Mouse (Mus musculus) intestine, embryonic 14.5 days (tissue): Measurements from ENCODE around the gene Gm17364. TPM values are rescaled to one million over a fixed set of nuclear protein-coding genes. Genes with fewer than 3 reads are reported as not detected.
A peak's percentile ranks its signal among the peaks of the same experiment; 100 is the strongest.

ENCODE experiments used
- ATAC-seq: fragments of 200-750 bp; cut with Nextera tagmentation; replicated peaks from 2 replicates; pipeline ENCODE4 v1.8.0; 2017; ENCODE audit warnings: low read depth, moderate number of reproducible peaks, moderate TSS enrichment, moderate library complexity; ENCODE audit not compliant: low FRiP score, low TSS enrichment
- DNase-seq: peaks from one replicate; pipeline ENCODE4 v3.0.0-alpha.2; 2018; ENCODE audit warnings: low spot score
- H3K27ac ChIP-seq: fragments of 300-500 bp; sonication (generic); 2 replicates; pipeline ENCODE4 v1.5.1; 2014; ENCODE audit warnings: low read depth, mild to moderate bottlenecking, control low read depth
- H3K27me3 ChIP-seq: fragments of 300-500 bp; sonication (generic); replicated peaks from 2 replicates; pipeline ENCODE4 v1.6.1; 2014; ENCODE audit warnings: low read length, control low read depth; ENCODE audit not compliant: control insufficient read depth, insufficient read depth
- H3K36me3 ChIP-seq: fragments of 300-500 bp; sonication (generic); 2 replicates; pipeline ENCODE4 v1.6.1; 2014; ENCODE audit warnings: low read length, control low read depth; ENCODE audit not compliant: control insufficient read depth, insufficient read depth
- H3K4me1 ChIP-seq: fragments of 300-500 bp; sonication (generic); replicated peaks from 2 replicates; pipeline ENCODE4 v1.6.1; 2014; ENCODE audit warnings: low read length, control low read depth, mixed read lengths; ENCODE audit not compliant: control insufficient read depth, insufficient read depth
- H3K4me2 ChIP-seq: fragments of 300-500 bp; sonication (generic); 2 replicates; pipeline ENCODE4 v1.6.1; 2014; ENCODE audit warnings: low read length
- H3K4me3 ChIP-seq: fragments of 300-500 bp; sonication (generic); 2 replicates; pipeline ENCODE4 v1.5.1; 2014; ENCODE audit warnings: low read depth, low read length, control low read depth, mixed read lengths
- H3K9ac ChIP-seq: fragments of 300-500 bp; sonication (generic); 2 replicates; pipeline ENCODE4 v1.6.1; 2014; ENCODE audit warnings: mild to moderate bottlenecking, low read length
- H3K9me3 ChIP-seq: fragments of 300-500 bp; sonication (generic); 2 replicates; pipeline ENCODE4 v1.6.1; 2016; ENCODE audit warnings: low read length, control low read depth; ENCODE audit not compliant: control insufficient read depth
- WGBS: fragments of 180-500 bp; shearing (Covaris S2); extraction: QIAGEN DNeasy Blood & Tissue Kit; methylation state at CpG from one replicate; pipeline ENCODE4 v1.1.7; 2014; 5-methylcytosine and 5-hydroxymethylcytosine counted together
- polyA plus RNA-seq: library from polyadenylated mRNA; unstranded; fragments of >200 nt; fragmentation: Nextera tagmentation; extraction: Ambion mirVana; gene quantifications from 2 replicates; pipeline ENCODE4 v1.2.1, GENCODE M21; 2014

Gm17364 gene
- polyA plus RNA-seq, 1 experiment from 2014 or later = not detected

DNA sequence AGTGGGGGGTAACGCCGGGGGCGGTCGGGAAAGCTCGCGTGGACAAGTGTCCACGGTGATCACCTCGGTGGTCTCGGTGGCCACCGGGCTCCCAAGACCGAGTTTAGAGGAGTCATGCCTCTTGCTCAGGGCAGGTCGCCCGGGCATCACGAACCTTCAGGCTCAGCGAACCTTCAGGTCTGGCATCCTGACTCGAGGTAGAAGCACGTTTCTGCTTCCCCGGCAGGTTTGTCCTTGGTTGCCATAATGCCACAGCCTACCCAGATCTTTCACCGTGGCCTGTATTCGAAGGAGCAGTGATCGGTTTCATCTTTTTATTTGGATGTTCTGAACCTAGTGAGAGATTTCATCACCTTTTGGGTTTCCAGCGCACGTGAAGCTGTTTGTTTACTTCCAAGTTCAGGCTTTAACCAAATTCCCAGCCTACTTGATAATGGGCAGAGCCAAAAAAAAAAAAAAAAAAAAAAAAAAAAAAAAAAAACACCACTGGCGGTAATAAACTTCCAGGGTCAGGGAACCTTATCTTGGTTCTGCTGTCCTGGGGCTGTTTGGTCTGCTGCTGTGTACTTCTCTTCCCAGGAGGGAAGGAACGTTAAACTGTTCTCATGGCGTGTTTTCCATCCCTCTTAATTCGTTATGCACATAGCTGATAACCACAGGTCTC, 23.3 kb downstream of the Gm17364 start:
- no peaks in the 10 kb centered on the region for H3K27me3 ChIP-seq
- H3K4me3 ChIP-seq = peak overlapping the region; percentile 80
- peak overlapping the region; percentile 84 for H3K27ac ChIP-seq
- peak; percentile 85 for DNase-seq
- H3K36me3 ChIP-seq = no peaks in the 10 kb centered on the region
- 0 out of 2 replicates have a peak, but pooled peaks have one; percentile 6 for ATAC-seq
- H3K4me1 ChIP-seq = peaks cover 11% of the 10 kb centered on the region; the same call in 1 of the 2 replicates
- H3K4me2 ChIP-seq = peak overlapping the region; percentile 74
- under 1% methylated on average over 27 of the region's 27 CpGs for WGBS
- peak overlapping the region; percentile 80 for H3K9ac ChIP-seq
- no peaks in the 10 kb centered on the region for H3K9me3 ChIP-seq

DNA sequence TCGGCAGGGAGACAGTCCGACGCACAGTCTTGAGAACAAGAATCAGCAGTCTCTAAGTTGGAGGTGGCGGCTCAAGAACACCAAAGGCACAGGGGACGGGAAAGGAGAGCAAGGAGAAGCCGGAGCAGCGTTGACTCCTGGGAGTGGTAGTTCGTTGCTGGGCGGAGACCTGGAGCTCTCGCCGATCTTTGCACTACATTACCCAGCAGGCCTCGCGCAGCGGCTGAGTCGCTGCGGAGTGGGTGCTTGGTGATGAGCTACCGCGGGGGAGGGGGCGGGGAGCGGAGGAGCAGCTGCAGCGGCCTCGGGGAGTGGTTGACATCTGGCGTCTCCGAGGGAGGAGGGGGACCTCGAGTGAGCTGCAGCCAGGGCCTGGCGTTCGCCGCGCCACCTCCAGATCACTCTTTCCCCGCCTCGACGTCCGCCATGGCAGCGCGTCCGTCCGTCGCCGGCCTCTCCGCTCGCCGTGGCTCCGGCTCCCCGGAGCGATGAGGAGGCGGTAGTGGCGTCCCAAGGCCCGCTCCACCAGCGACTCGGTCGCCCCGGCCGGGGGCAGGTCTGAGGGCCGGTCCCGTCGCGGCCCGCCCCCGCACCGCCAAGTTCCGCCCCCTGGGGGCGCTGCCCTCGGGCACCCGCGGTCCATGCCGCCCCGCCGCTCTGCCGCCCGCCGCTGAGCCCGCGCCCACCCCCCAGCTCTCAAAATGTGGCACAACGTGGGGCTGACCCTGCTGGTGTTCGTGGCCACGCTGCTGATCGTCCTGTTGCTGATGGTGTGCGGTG, 24.0 kb downstream of the Gm17364 start, which contains the start of gene Smim13:
TSS of gene Smim13 (plus strand) at position 307 of the 780 bp plus-strand sequence.
- Histone ChIP-seq H3K4me2 (peak within 1 kb of the TSS; percentile 74), H3K9ac (peak within 1 kb of the TSS; percentile 80), H3K9me3 (no peaks in the 10 kb centered on the region), H3K27ac (peak within 1 kb of the TSS; percentile 84), H3K27me3 (no peaks in the 10 kb centered on the region), H3K4me1 (peaks cover 11% of the 10 kb centered on the region; the same call in 1 of the 2 replicates), H3K36me3 (no peaks in the 10 kb centered on the region), H3K4me3 (peak within 1 kb of the TSS; percentile 80)
- under 1% methylated on average over 57 of the region's 78 CpGs for WGBS
- DNase-seq = peak; percentile 94
- ATAC-seq = peak; percentile 97

DNA sequence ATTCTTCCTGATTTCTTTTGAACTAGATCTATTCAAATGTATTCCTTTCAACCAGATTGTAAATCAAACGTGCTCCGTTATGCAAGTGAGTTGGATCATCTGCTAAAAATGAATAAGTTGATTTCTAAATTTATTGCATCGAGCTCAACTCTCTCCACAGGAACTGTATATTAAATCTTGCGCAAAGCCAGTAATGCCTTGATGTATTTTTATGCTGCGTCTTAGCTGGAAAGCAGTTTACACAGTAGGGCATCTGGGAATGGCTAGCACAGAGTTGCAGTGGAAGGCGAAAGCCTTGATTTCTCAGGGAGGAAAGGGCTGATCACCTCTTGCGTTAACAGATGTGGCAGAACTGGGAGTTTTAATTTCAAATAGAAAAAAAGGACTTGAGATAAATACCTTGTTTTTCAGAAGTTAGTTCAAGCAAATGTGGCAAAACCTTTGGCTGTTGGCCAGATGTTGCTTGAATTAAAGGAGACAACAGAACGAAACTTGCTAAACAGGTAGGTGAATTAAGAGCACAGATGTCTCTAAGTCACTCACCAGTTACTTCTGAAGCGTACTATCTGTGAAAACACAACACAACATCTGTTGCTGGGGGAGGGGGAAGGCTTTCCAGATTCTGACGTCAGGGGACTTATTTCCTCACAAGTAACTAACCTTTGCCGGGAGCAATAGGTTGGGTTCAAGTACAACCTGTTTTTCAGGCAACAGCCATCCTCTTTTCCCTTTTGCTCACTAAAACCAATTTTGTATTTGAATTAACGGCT, 24.8 kb downstream of the Gm17364 start:
- ATAC-seq (peak; percentile 34; the same call in 1 of the 2 replicates), DNase-seq (no peak)
- Histone ChIP-seq H3K4me1 (peaks cover 11% of the 10 kb centered on the region; the same call in 1 of the 2 replicates), H3K27ac (0 out of 2 replicates have a peak overlapping the region, but pooled peaks have one; percentile 48), H3K27me3 (no peaks in the 10 kb centered on the region), H3K36me3 (no peaks in the 10 kb centered on the region), H3K4me3 (peak overlapping the region; percentile 80), H3K4me2 (peak overlapping the region; percentile 56), H3K9me3 (no peaks in the 10 kb centered on the region), H3K9ac (peak overlapping the region; percentile 50)
- 41% methylated on average over 12 of the region's 12 CpGs for WGBS

DNA sequence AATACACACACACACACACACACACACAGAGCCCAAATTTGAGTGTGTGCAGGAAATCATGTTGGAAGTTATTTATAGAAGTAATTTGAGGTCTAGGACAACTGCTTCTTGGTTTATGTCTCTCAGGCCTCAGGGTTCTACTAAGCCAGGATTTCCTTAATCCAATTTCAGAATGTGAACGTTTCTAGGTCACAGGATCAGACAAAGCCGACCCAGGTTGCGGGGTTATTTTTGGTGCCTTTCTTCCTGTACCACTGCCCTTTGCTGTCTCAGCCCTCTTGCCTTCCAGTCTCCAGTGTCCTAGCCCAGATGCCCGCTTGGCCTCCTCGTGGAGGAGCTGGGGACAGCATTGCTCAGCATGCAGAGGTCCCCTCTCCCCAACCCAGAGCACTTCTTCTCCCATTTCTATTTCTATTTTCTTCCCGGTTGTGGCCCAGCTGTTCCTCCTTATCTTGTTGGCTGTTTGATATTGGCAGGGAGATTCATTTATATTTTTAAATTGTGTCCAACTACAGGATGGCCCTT, 29.4 kb downstream of the Gm17364 start:
- DNase-seq (no peak), ATAC-seq (no peak)
- no peak overlapping the region for H3K4me3 ChIP-seq
- no peaks in the 10 kb centered on the region for H3K9me3 ChIP-seq
- H3K4me1 ChIP-seq = peaks cover 5% of the 10 kb centered on the region; the same call in 1 of the 2 replicates
- no peaks in the 10 kb centered on the region for H3K36me3 ChIP-seq
- no peak overlapping the region for H3K27ac ChIP-seq
- 49% methylated on average over 6 of the region's 6 CpGs for WGBS
- no peak overlapping the region for H3K9ac ChIP-seq
- H3K27me3 ChIP-seq = no peaks in the 10 kb centered on the region
- H3K4me2 ChIP-seq = no peak overlapping the region

DNA sequence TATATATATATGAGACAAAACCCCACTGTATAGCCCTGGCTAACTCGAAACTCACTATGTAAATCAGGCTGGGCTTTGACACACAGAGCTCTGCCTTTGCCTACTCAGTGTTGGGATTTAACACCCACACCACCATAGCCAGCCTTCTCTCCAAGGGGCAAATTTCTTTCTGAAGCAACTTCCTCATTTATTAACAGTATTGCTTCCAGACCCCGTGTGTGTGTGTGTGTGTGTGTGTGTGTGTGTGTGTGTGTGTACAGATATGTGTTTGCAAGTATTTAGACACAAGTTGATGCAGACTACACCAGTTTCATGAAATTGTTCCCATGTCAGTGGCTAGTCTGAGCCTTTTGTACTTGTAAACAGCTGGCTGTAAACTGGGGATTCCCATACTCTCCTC, 32.2 kb downstream of the Gm17364 start:
- Histone ChIP-seq H3K36me3 (no peaks in the 10 kb centered on the region), H3K9ac (no peak overlapping the region), H3K9me3 (no peaks in the 10 kb centered on the region), H3K4me1 (no peaks in the 10 kb centered on the region), H3K4me2 (no peak overlapping the region), H3K4me3 (no peak overlapping the region), H3K27me3 (no peaks in the 10 kb centered on the region), H3K27ac (no peak overlapping the region)
- 70% methylated on average over 2 of the region's 2 CpGs for WGBS
- ATAC-seq (no peak), DNase-seq (no peak)

DNA sequence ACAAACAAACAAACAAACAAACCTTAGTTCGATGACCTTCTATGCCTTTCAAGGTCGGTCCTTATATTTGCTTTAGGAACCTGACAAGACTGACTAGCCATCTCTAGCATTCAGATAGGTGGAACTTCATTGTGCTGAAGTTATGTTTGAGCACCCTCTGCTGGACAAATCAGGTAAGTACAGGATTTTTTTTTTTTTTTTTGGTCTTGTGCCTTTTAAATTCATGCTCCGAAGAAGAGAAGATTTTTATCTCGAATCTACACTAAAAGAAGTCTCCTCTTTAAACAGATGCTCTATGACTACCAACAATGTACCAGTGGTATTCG, 35.0 kb downstream of the Gm17364 start:
- Histone ChIP-seq H3K4me3 (no peak overlapping the region), H3K27ac (no peak overlapping the region), H3K9ac (no peak overlapping the region), H3K36me3 (no peaks in the 10 kb centered on the region), H3K4me2 (no peak overlapping the region), H3K9me3 (no peaks in the 10 kb centered on the region), H3K4me1 (no peaks in the 10 kb centered on the region), H3K27me3 (no peaks in the 10 kb centered on the region)
- WGBS = 11% methylated on average over 5 of the region's 5 CpGs
- ATAC-seq (no peak), DNase-seq (no peak)

DNA sequence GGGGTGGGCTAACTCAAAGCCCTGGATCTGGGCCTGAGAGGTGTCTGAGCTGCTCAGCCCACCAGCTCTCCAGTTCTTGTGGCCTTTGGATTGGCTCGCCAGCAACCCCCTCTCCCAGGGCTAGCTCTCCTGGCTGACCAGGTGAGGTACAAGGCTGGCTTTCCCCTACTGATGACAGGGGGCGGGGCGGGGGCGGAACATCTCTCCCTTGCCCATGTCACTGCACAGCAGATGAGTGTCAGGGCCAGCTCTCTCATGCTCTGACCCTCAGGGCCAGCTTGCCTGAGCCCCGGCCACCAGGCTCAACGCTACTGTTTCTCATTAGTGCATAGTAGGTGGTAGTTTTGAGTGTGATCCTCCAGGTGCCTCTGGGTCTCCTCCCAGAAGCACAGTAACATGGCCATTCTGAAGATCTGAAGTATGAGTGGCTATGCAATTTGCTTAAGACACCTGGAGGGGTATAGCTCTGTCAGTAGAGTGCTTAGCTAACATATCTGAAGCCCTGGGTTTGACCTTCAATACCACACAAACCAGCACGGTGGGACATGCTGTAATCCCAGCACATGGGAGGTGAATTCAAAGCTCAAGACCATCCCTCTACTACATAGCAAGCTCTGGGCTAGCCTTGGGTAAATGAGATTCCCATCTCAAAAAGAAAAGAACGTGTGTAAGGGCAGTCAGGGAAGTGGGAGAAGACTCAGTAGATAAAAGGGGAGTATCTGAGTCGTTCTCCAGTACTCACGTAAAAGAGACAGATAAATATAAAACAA, 35.6 kb downstream of the Gm17364 start:
- Histone ChIP-seq H3K4me3 (no peak overlapping the region), H3K4me1 (no peaks in the 10 kb centered on the region), H3K27ac (no peak overlapping the region), H3K4me2 (no peak overlapping the region), H3K27me3 (no peaks in the 10 kb centered on the region), H3K9ac (no peak overlapping the region), H3K9me3 (no peaks in the 10 kb centered on the region), H3K36me3 (no peaks in the 10 kb centered on the region)
- no peak for DNase-seq
- ATAC-seq = no peak
- 77% methylated on average over 10 of the region's 10 CpGs for WGBS
